Mouse (Mus musculus) forebrain, embryonic 12.5 days (tissue): ENCODE measurements around the gene Rsph3b. TPM values are rescaled to one million over a fixed set of nuclear protein-coding genes. Genes with fewer than 3 reads are reported as not detected.
"Not testable (repeated sequence)": the region's sequence is repeated elsewhere in the genome, so short reads cannot be mapped to it uniquely, and the experiment has no call there.

Experiments used
- ATAC-seq: fragments of 200-750 bp; cut with Nextera tagmentation; 2 replicates; pipeline ENCODE4 v1.8.0; 2017; ENCODE audit warnings: moderate TSS enrichment; ENCODE audit not compliant: low FRiP score
- H3K27ac ChIP-seq: fragments of 300-500 bp; sonication (generic); 2 replicates; pipeline ENCODE4 v1.5.1; 2016; ENCODE audit warnings: mild to moderate bottlenecking
- H3K27me3 ChIP-seq: fragments of 300-500 bp; sonication (generic); 2 replicates; pipeline ENCODE4 v1.6.1; 2016; ENCODE audit warnings: mild to moderate bottlenecking
- H3K36me3 ChIP-seq: fragments of 300-500 bp; sonication (generic); replicated peaks from 2 replicates; pipeline ENCODE4 v1.6.1; 2016; ENCODE audit warnings: mild to moderate bottlenecking
- H3K4me1 ChIP-seq: fragments of 300-500 bp; sonication (generic); 2 replicates; pipeline ENCODE4 v1.6.1; 2016
- H3K4me2 ChIP-seq: fragments of 300-500 bp; sonication (generic); 2 replicates; pipeline ENCODE4 v1.6.1; 2016; ENCODE audit warnings: mild to moderate bottlenecking, moderate library complexity
- H3K4me3 ChIP-seq: fragments of 300-500 bp; sonication (generic); replicated peaks from 2 replicates; pipeline ENCODE4 v1.5.1; 2016; ENCODE audit warnings: mild to moderate bottlenecking
- H3K9ac ChIP-seq: fragments of 300-500 bp; sonication (generic); 2 replicates; pipeline ENCODE4 v1.6.1; 2016; ENCODE audit warnings: mild to moderate bottlenecking
- H3K9me3 ChIP-seq: fragments of 300-500 bp; sonication (generic); 2 replicates; pipeline ENCODE4 v1.6.1; 2016
- WGBS: fragments of 180-500 bp; shearing (Covaris S2); methylation state at CpG from one replicate; pipeline ENCODE4 v1.1.7; 2016; 5-methylcytosine and 5-hydroxymethylcytosine counted together
- polyA plus RNA-seq: library from polyadenylated mRNA; unstranded; fragments of >200 nt; fragmentation: Nextera tagmentation; extraction: Ambion mirVana; gene quantifications from 2 replicates; pipeline ENCODE4 v1.2.1, GENCODE M21; 2016

The Rsph3b gene
- polyA plus RNA-seq = 44.1 and 45.5 TPM in 2 replicates

DNA sequence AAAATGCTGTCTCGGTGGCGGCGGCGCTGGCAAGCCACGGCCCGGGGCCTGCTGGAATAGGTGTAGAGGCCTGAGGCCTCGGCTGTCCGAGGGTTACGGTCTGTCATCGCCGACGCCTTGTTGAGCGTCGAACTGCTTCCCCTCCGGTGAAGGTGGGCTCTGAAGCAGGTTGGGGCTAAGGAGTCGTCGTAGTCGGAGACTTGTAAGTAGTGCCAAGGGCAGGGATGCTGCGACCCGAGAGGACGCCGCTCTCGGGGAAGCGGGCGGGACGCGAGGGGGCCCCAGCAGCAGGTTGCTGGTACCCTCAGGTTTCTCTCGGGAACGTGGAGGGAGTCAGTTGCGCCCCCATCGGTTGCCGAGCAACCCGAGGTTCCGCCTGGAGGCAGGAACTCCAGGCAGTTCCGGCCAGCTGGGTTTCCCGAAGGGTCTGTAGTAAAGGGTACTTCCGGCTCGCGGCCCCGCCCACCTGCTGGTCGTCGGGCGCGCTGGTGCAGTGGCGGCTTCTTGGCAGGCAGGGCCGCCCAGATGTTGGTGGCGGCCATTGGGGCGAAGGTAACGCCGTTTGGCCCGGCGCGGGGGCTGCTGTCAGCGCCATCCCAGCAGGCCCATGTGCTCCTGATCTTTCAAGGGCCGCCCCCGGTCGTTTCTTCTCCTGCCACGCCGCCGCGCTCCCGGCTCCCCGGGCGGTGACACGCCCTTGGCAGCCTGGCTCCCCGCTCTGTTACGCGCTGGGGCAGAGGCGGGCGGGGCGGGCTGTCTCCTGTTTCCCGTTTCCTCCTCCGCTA is at the start of gene Rsph3b:
Gene Rsph3b (minus strand): TSS at position 699 of the 785 bp plus-strand sequence.
- H3K27ac ChIP-seq = peak within 1 kb of the TSS; percentile 81
- H3K4me3 ChIP-seq = peak within 1 kb of the TSS; percentile 58
- H3K4me1 ChIP-seq, H3K27me3 ChIP-seq, H3K36me3 ChIP-seq, H3K9me3 ChIP-seq: not testable (repeated sequence)
- under 1% methylated on average over 70 of the region's 73 CpGs for WGBS
- peak within 1 kb of the TSS; percentile 56 for H3K9ac ChIP-seq
- peak; percentile 97 for ATAC-seq
- peak within 1 kb of the TSS; percentile 66 for H3K4me2 ChIP-seq

DNA sequence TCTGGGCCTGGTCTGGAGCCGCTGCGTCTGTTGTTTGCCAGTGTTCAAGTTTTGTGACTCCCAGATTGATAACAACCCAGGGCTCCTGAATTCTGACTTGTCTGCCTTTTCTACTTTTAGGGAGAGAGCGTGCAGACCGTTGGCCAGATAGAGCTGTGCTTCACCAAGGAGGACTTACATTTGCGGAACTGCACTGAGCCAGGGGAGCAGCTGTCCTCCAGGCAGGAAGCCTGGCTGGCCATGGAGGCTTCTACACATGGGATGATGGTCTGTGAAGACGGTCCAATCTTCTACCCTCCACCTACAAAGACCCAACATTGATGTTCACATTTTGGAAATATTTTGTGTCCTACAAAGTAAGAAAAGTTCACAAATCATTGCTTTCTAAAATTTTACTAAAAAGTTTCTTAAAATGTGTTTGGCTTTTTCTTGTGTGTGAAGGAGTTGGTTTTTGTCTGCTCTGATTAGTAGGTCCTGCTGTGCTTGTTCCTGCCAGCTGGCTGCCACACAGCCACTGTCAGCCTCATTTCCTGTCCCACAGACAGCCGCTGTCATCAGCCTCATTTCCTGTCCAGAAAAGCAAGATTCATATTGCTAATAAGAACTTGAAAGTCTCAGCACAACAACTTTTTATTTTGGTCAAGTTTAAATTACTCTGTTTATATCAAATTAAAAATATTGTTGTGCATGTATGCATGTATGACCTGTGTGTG is 49.5 kb upstream of the Rsph3b start:
- not testable (repeated sequence) for H3K9ac ChIP-seq, H3K27ac ChIP-seq, H3K9me3 ChIP-seq, H3K4me3 ChIP-seq, H3K4me1 ChIP-seq, H3K36me3 ChIP-seq, ATAC-seq, H3K4me2 ChIP-seq, H3K27me3 ChIP-seq
- WGBS = 83% methylated on average over 1 of the region's 7 CpGs

DNA sequence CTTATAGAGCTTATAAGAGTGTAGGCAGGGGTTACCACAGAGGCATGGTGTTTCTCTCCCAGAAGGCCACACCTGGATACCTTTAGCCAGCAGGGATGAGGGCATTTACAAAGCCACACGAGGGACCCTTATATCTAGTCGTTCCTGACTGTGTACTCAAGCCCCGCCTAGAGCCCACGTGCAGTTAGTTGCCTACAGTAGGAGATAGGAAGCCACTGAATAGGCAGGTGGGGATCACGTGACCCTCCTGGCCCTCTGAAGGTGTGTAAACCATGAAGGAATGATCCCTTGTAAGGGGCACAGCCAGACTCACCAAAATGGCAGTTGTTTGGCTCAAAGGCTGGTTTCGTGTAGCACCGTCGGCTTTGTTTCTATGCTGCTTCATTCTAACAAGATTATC is 48.3 kb upstream of the Rsph3b start:
- H3K4me2 ChIP-seq, ATAC-seq, H3K9ac ChIP-seq, H3K36me3 ChIP-seq, H3K27me3 ChIP-seq, H3K9me3 ChIP-seq, H3K4me3 ChIP-seq, H3K27ac ChIP-seq, H3K4me1 ChIP-seq: not testable (repeated sequence)
- WGBS = 79% methylated on average over 8 of the region's 8 CpGs

DNA sequence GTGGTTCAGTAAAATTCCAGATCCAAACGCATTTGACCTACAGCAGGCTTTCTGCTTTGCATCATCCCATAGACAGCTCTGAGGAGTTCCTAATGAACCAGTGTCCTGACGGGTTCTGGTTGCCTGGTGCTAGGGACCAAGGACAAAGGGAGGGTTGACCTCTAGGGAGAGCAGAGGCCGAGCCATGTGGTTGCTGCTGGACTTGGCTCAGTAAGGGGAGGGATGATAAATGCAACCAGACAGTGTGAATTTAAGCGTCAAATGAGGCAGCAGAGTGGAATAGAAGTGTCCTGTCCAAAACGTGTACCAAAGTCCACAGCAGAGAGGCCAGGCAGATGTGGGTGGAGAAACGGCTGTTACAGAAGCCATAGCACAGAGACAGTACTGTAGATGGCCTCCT is 47.0 kb upstream of the Rsph3b start:
- H3K27me3 ChIP-seq, H3K4me2 ChIP-seq, H3K4me3 ChIP-seq, H3K27ac ChIP-seq, H3K4me1 ChIP-seq, ATAC-seq, H3K9me3 ChIP-seq, H3K36me3 ChIP-seq, H3K9ac ChIP-seq: not testable (repeated sequence)
- no CpG with 5 or more reads among the region's 6 CpGs for WGBS

DNA sequence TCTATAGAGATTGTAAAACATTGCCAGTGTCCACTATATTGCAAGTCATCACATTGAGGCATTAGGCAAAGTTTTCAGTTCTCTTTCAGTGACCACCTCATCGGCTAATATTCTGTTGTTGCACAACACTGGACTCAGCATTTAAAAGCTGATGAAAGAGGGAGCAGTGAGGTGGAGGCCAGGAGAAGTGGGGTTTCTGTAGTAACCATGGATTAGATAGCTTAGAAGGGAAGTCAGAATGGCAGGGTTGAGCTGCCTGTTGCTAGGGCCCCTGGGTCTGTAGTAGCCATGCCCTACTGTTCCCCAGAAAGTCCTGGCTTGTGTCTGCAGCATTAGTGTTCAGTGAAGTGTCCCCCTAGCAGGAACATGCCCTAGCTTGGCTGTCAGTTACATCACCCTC is 37.6 kb upstream of the Rsph3b start:
- H3K9me3 ChIP-seq, H3K4me1 ChIP-seq, H3K27ac ChIP-seq, ATAC-seq, H3K36me3 ChIP-seq, H3K27me3 ChIP-seq, H3K4me3 ChIP-seq, H3K9ac ChIP-seq, H3K4me2 ChIP-seq: not testable (repeated sequence)
- WGBS = 97% methylated on average over 1 of the region's 1 CpGs

DNA sequence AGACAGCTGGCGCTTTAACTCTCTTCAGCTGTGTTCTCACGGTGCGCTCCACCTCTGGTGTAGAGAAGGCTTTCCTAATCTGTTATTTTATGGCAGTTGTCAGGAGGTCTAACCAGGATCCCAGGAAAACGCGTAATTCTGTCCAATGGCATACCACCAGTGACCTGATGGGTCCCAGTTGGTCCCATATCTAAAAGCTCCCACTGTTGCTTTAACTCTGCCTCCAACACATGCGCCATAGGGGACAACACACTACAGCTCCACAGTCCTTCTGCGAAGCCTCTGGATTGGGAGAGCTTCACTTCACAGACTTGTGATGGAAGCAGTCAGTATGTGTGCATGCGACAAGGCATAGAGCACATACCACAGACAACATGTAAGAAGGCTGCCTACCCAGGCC is 31.7 kb upstream of the Rsph3b start:
- H3K9ac ChIP-seq, H3K27ac ChIP-seq, H3K27me3 ChIP-seq, H3K9me3 ChIP-seq, H3K4me3 ChIP-seq, H3K36me3 ChIP-seq, H3K4me1 ChIP-seq, ATAC-seq, H3K4me2 ChIP-seq: not testable (repeated sequence)
- WGBS = 95% methylated on average over 5 of the region's 8 CpGs

DNA sequence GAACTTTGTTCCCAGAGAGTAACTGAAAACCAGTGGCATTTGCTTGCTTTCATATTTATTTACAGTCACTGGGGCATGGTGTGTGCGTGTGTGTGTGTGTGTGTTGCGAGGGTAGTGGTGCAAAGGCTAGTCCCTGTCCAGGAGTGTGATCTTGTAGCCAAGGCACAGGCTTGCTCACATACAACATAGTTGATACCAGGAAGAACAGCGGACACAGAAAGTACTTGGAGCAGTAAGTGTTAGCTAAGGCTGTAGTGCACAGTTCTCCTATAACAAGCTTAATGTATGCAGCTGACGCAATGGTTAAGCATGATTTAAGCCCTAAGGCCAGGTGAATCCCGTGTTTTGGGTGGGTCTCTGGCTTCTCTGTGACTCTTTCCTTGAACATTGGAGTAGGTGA is 30.9 kb upstream of the Rsph3b start:
- peak overlapping the region; percentile 51 for H3K4me3 ChIP-seq
- H3K27me3 ChIP-seq, H3K27ac ChIP-seq, H3K9me3 ChIP-seq, H3K36me3 ChIP-seq, H3K4me1 ChIP-seq: not testable (repeated sequence)
- peak overlapping the region; percentile 56 for H3K4me2 ChIP-seq
- peak overlapping the region; percentile 65; the same call in 1 of the 2 replicates for H3K9ac ChIP-seq
- WGBS = 16% methylated on average over 5 of the region's 5 CpGs
- 0 out of 2 replicates have a peak, but pooled peaks have one; percentile 9 for ATAC-seq

DNA sequence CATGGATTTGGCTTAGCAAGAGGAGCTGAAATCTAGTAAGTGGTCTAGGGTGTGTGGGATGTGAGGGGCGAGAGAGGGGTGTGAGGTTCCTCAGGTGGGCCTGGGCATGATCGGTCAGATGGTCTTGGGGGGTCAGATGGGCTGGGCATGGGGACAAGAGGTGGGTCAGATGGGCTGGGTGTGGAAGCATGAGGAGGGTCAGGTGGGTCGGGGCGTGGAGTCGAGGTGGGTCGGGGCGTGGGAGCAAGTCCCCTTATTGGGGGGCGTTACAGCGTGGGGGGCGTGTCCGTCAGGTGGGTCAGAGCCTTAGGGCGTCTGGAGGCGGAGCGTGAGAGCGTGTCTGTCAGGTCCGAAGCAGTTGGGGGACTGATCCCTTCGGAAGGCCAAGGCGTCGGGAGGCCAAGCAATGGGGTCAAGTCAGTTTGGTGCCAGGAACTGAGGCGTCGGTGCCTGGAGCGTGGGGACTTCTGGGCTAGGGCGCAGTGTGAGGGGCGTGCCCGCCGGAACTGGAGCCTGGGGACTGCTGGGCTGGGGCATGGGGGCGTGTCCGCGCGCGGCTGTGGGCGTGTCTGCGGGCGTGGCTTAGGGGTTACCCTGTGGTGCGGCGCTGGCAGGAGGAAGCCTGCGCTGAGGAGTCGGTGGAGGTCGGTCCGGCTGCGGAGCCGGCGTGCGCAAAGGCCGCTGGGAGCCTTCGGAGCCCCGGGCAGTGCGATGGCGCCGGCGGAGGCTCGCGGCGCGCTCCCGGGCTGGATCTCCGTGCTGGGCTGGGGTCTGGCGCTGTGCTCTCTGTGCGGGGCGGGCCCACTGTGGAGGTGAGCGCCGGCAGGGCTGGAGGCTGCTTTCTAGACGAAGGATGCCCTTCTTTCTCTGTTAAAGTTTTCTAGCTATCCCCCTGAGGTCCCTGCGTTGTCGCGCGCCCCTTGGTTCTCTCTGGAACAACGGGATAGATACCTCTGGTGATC is 30.1 kb upstream of the Rsph3b start, which contains the start of gene Gm49721:
Gene Gm49721 (plus strand): TSS at position 618 of the 962 bp plus-strand sequence.
- not testable (repeated sequence) for H3K27ac ChIP-seq, H3K9me3 ChIP-seq, H3K27me3 ChIP-seq, H3K4me1 ChIP-seq, H3K36me3 ChIP-seq
- peak within 1 kb of the TSS; percentile 51 for H3K4me3 ChIP-seq
- peak; percentile 99 for ATAC-seq
- 4% methylated on average over 40 of the region's 68 CpGs for WGBS
- peak within 1 kb of the TSS; percentile 56 for H3K4me2 ChIP-seq
- H3K9ac ChIP-seq = peak within 1 kb of the TSS; percentile 65

DNA sequence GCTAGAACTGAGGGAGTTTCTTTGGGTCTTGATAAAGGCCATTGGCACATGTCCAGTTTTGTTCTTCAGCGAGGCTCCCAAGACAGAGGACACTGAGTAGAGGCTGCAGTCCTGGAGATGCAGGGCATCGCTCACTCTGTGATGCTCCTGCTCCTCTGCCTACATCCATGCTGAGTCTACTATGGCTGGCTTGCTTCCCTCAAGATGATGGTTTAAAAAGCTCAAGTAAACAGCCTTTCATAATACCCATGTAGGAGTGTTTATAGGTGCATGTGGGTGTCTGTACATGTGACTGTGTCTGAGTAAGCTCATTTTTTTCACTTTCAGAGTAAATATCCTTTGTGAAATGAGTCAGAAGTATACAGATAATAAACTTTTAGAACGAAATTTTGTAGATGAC is 26.5 kb upstream of the Rsph3b start:
- not testable (repeated sequence) for H3K9ac ChIP-seq, H3K27me3 ChIP-seq, H3K4me1 ChIP-seq, ATAC-seq, H3K4me2 ChIP-seq, H3K4me3 ChIP-seq, H3K9me3 ChIP-seq, H3K36me3 ChIP-seq, H3K27ac ChIP-seq
- WGBS = 64% methylated on average over 3 of the region's 3 CpGs

DNA sequence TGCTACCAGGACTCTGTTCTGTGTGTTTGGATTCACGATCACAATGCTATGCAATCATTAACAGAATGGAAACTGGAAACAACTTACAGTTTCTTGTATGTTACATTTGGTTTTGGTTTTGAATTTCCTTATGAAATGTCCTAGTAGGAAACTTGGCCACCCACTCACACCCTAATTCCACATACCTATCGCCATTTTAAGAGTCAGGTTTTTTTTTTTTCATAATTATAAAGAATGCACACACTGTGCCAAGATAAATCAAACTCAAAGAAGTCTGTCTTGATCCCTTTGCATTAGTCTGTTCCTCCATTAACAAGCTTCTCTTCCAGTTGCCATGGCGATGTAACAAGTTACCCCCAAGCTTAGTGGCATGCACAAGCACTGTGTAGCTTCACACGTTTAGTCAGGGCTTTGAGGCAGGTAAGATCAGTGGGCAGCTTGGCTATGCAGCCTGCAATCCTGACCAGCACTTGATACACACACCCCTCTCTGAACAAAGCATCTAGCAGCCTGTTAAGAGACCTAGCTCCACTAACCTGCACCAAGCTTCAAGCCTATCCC is 24.4 kb upstream of the Rsph3b start:
- H3K4me3 ChIP-seq, H3K36me3 ChIP-seq, H3K27me3 ChIP-seq, H3K4me1 ChIP-seq, H3K9me3 ChIP-seq, H3K27ac ChIP-seq, H3K4me2 ChIP-seq, ATAC-seq, H3K9ac ChIP-seq: not testable (repeated sequence)
- 64% methylated on average over 4 of the region's 4 CpGs for WGBS

DNA sequence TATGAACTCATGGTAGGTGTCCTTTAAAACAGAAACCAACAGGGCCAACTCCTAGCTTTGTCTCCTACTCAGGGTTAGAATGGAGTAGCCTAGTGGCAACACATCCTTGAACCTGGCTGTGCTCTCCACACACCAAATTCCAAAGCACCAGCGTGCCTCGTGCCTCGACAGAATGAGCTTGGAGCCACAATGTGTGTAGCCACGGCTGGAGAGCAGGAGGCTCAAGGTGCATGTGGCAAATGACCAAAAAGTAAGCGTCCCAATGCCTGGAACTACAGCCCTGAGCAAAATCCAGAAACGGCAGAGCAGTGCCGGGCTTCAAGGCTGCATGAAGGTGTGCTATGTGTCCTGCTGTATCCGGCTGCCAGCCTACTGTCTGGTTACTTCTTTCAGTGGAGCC is 22.8 kb upstream of the Rsph3b start:
- H3K4me2 ChIP-seq, H3K27me3 ChIP-seq, H3K9me3 ChIP-seq, ATAC-seq, H3K4me1 ChIP-seq, H3K27ac ChIP-seq, H3K4me3 ChIP-seq, H3K9ac ChIP-seq, H3K36me3 ChIP-seq: not testable (repeated sequence)
- WGBS = 82% methylated on average over 8 of the region's 8 CpGs

DNA sequence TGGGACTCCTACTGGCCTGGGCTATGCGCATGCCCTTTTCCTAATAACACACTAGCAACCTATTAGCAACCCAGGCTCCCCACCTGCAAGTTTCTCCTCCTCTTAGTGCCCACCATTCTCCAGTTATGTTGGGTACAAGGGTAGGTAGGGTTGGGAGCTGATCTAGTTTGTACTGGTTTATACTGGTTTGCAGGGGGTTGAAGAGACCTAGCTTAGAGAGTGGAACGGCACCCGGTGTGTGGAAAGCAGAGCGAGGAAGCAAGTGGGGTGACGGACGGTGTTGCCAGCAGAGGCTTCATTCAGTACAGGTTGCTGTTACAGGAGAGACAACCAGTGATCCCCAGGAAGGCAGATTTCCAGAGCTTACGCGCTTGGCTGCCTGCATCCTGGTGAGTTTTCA is 21.9 kb upstream of the Rsph3b start, which contains the start of gene Rnaset2b:
Gene Rnaset2b (plus strand): TSS at position 301 of the 400 bp plus-strand sequence.
- not testable (repeated sequence) for ATAC-seq, H3K9ac ChIP-seq, H3K9me3 ChIP-seq, H3K36me3 ChIP-seq, H3K27ac ChIP-seq, H3K4me2 ChIP-seq, H3K4me3 ChIP-seq, H3K4me1 ChIP-seq, H3K27me3 ChIP-seq
- no CpG with 5 or more reads among the region's 8 CpGs for WGBS
